Mouse (Mus musculus): ENCODE results near the gene Yif1b. TPM values are rescaled to one million over a fixed set of nuclear protein-coding genes. Genes with fewer than 3 reads are reported as not detected.

Yif1b gene
- total RNA-seq, 1 experiment, result 201 TPM

GRCm38 (mm10) chr7:29281201-29282073 lies 43.3 kb downstream of the Yif1b start, which contains the start of gene Spint2:
Gene Spint2, minus strand, starts transcription at chr7:29281912.
- no peak for TF ChIP-seq ZNF384 (IDR thresholded peaks at IDR 0.05; ENCODE audit: low read depth, low read length)
- TF ChIP-seq MAFK (IDR thresholded peaks at IDR 0.05; ENCODE audit: insufficient read depth, low read depth, low read length), result no peak
- no peak for TF ChIP-seq ZC3H11A (IDR thresholded peaks at IDR 0.05; ENCODE audit: borderline replicate concordance, low read depth, low read length)
- TF ChIP-seq HCFC1 (IDR thresholded peaks at IDR 0.05; ENCODE audit: borderline replicate concordance, insufficient read depth, low read length), result no peak
- TF ChIP-seq CHD2 (IDR thresholded peaks at IDR 0.05; ENCODE audit: low read depth, low read length), result peak; percentile 91
- Histone ChIP-seq H3K4me3 (ENCODE audit: insufficient read depth in 1 of 2, low read depth in 1 of 2, low read length in 2 of 2, poor library complexity in 1 of 2, severe bottlenecking in 1 of 2) (peak within 1 kb of the TSS; percentile 85 to 92), H3K4me1 (ENCODE audit: control insufficient read depth in 2 of 2, insufficient read depth in 2 of 2, low read length in 2 of 2, poor library complexity in 1 of 2) (peaks cover 3 to 13% of the 10 kb centered on the region in 2 experiments; a peak in 1 of 4 replicates), H3K27ac (ENCODE audit: insufficient read depth, low read depth, low read length, poor library complexity, severe bottlenecking) (peak within 1 kb of the TSS; percentile 61), H3K9ac (ENCODE audit: insufficient read depth, low read depth, low read length, poor library complexity, severe bottlenecking) (peak within 1 kb of the TSS; percentile 98), H3K9me3 (ENCODE audit: control insufficient read depth, insufficient read depth, low read depth, low read length) (no peaks in the 10 kb centered on the region), H3K36me3 (ENCODE audit: control insufficient read depth, insufficient read depth, low read length, poor library complexity, severe bottlenecking) (peaks cover 10% of the 10 kb centered on the region; the same call in 1 of the 2 replicates)
- DNase-seq (ENCODE audit: low read depth, low spot score), result peak; percentile 66
- in situ Hi-C loops (cut with MboI; ENCODE audit: low sequenced_read_pairs in 2 of 2, unreplicated experiment in 2 of 2), result no loop called here

GRCm38 (mm10) chr7:29282074-29282554 lies 44.0 kb downstream of the Yif1b start:
- H3K9me3 ChIP-seq (ENCODE audit: control insufficient read depth, insufficient read depth, low read depth, low read length), result no peaks in the 10 kb centered on the region
- H3K36me3 ChIP-seq (ENCODE audit: control insufficient read depth, insufficient read depth, low read length, poor library complexity, severe bottlenecking), result peaks cover 7% of the 10 kb centered on the region; the same call in 1 of the 2 replicates
- no peak overlapping the region for H3K27ac ChIP-seq (ENCODE audit: insufficient read depth, low read depth, low read length, poor library complexity, severe bottlenecking)
- H3K4me1 ChIP-seq (ENCODE audit: control insufficient read depth in 2 of 2, insufficient read depth in 2 of 2, low read length in 2 of 2, poor library complexity in 1 of 2), result peaks cover 3 to 13% of the 10 kb centered on the region in 2 experiments; a peak in 1 of 4 replicates
- peak overlapping the region; percentile 85 to 92 for H3K4me3 ChIP-seq (ENCODE audit: insufficient read depth in 1 of 2, low read depth in 1 of 2, low read length in 2 of 2, poor library complexity in 1 of 2, severe bottlenecking in 1 of 2)
- in situ Hi-C loops (cut with MboI; ENCODE audit: low sequenced_read_pairs in 2 of 2, unreplicated experiment in 2 of 2), result no loop called here
- DNase-seq (ENCODE audit: low read depth, low spot score), result no peak
- no peak for TF ChIP-seq MAFK (IDR thresholded peaks at IDR 0.05; ENCODE audit: insufficient read depth, low read depth, low read length)
- no peak for TF ChIP-seq HCFC1 (IDR thresholded peaks at IDR 0.05; ENCODE audit: borderline replicate concordance, insufficient read depth, low read length)
- TF ChIP-seq ZC3H11A (IDR thresholded peaks at IDR 0.05; ENCODE audit: borderline replicate concordance, low read depth, low read length), result no peak
- no peak for TF ChIP-seq ZNF384 (IDR thresholded peaks at IDR 0.05; ENCODE audit: low read depth, low read length)
- no peak for TF ChIP-seq CHD2 (IDR thresholded peaks at IDR 0.05; ENCODE audit: low read depth, low read length)
- H3K9ac ChIP-seq (ENCODE audit: insufficient read depth, low read depth, low read length, poor library complexity, severe bottlenecking), result no peak overlapping the region

GRCm38 (mm10) chr7:29283876-29284275 lies 45.7 kb downstream of the Yif1b start:
- TF ChIP-seq HCFC1 (IDR thresholded peaks at IDR 0.05; ENCODE audit: borderline replicate concordance, insufficient read depth, low read length), result no peak
- TF ChIP-seq ZNF384 (IDR thresholded peaks at IDR 0.05; ENCODE audit: low read depth, low read length), result no peak
- TF ChIP-seq CHD2 (IDR thresholded peaks at IDR 0.05; ENCODE audit: low read depth, low read length), result no peak
- no peak overlapping the region for H3K4me3 ChIP-seq (ENCODE audit: insufficient read depth in 1 of 2, low read depth in 1 of 2, low read length in 2 of 2, poor library complexity in 1 of 2, severe bottlenecking in 1 of 2)
- DNase-seq (ENCODE audit: low read depth, low spot score), result no peak
- peaks cover 3% of the 10 kb centered on the region; the same call in 1 of the 2 replicates for H3K36me3 ChIP-seq (ENCODE audit: control insufficient read depth, insufficient read depth, low read length, poor library complexity, severe bottlenecking)
- in situ Hi-C loops (cut with MboI; ENCODE audit: low sequenced_read_pairs in 2 of 2, unreplicated experiment in 2 of 2), result no loop called here
- H3K27ac ChIP-seq (ENCODE audit: insufficient read depth, low read depth, low read length, poor library complexity, severe bottlenecking), result no peak overlapping the region
- peaks cover 3 to 11% of the 10 kb centered on the region in 2 experiments; a peak in 1 of 4 replicates for H3K4me1 ChIP-seq (ENCODE audit: control insufficient read depth in 2 of 2, insufficient read depth in 2 of 2, low read length in 2 of 2, poor library complexity in 1 of 2)
- H3K9me3 ChIP-seq (ENCODE audit: control insufficient read depth, insufficient read depth, low read depth, low read length), result no peaks in the 10 kb centered on the region
- H3K9ac ChIP-seq (ENCODE audit: insufficient read depth, low read depth, low read length, poor library complexity, severe bottlenecking), result no peak overlapping the region

- Histone ChIP-seq H3K9me3 (ENCODE audit: control insufficient read depth, insufficient read depth, low read depth, low read length) (no peaks in the 10 kb centered on the region), H3K9ac (ENCODE audit: insufficient read depth, low read depth, low read length, poor library complexity, severe bottlenecking) (no peak overlapping the region), H3K4me1 (ENCODE audit: control insufficient read depth in 2 of 2, insufficient read depth in 2 of 2, low read length in 2 of 2, poor library complexity in 1 of 2) (peaks cover 3 to 11% of the 10 kb centered on the region in 2 experiments; a peak in 1 of 4 replicates), H3K4me3 (ENCODE audit: insufficient read depth in 1 of 2, low read depth in 1 of 2, low read length in 2 of 2, poor library complexity in 1 of 2, severe bottlenecking in 1 of 2) (no peak overlapping the region), H3K27ac (ENCODE audit: insufficient read depth, low read depth, low read length, poor library complexity, severe bottlenecking) (no peak overlapping the region), H3K36me3 (ENCODE audit: control insufficient read depth, insufficient read depth, low read length, poor library complexity, severe bottlenecking) (no peaks in the 10 kb centered on the region)
- in situ Hi-C loops (cut with MboI; ENCODE audit: low sequenced_read_pairs in 2 of 2, unreplicated experiment in 2 of 2), result no loop called here
- no peak for DNase-seq (ENCODE audit: low read depth, low spot score)
- TF ChIP-seq HCFC1 (IDR thresholded peaks at IDR 0.05; ENCODE audit: borderline replicate concordance, insufficient read depth, low read length) (no peak), MAFK (IDR thresholded peaks at IDR 0.05; ENCODE audit: insufficient read depth, low read depth, low read length) (no peak), ZNF384 (IDR thresholded peaks at IDR 0.05; ENCODE audit: low read depth, low read length) (no peak), ZC3H11A (IDR thresholded peaks at IDR 0.05; ENCODE audit: borderline replicate concordance, low read depth, low read length) (no peak), CHD2 (IDR thresholded peaks at IDR 0.05; ENCODE audit: low read depth, low read length) (no peak)
These were observed 46.4 kb downstream of the Yif1b start for GRCm38 (mm10) chr7:29284523-29284922.

All from ES-E14 (cell line).